Mouse (Mus musculus) MEL (cell line): ENCODE data around the gene Ran.

Source experiments
- BHLHE40 ChIP-seq: IDR thresholded peaks from 2 replicates; pipeline ENCODE4 v1.6.1; 2012; ENCODE audit warnings: low read depth, mild to moderate bottlenecking, inconsistent platforms, low read length, improper control_type of control experiment, borderline replicate concordance
- CHD1 ChIP-seq: IDR thresholded peaks from 2 replicates; pipeline ENCODE4 v1.6.1; 2012; ENCODE audit warnings: low read depth, mild to moderate bottlenecking, inconsistent platforms, low read length, improper control_type of control experiment
- CHD2 ChIP-seq: IDR thresholded peaks from 2 replicates; pipeline ENCODE4 v1.6.1; 2011; ENCODE audit warnings: low read length, improper control_type of control experiment
- CTCF ChIP-seq, 3 experiments: IDR thresholded peaks in 2 of 3; conservative IDR thresholded peaks in 1 of 3; 2 replicates each; pipeline ENCODE4 v1.5.1; 2011 to 2012; ENCODE audit warnings: low read length in 3 of 3, low read depth in 2 of 3, mild to moderate bottlenecking in 2 of 3, improper control_type of control experiment in 1 of 3, inconsistent platforms in 1 of 3, mixed read lengths in 1 of 3, moderate library complexity in 1 of 3; ENCODE audit not compliant: control insufficient read depth in 1 of 3, insufficient read depth in 1 of 3, poor library complexity in 1 of 3, severe bottlenecking in 1 of 3
- EP300 ChIP-seq, 2 experiments: IDR thresholded peaks; 2 replicates each; pipeline ENCODE4 v1.6.1; 2011; ENCODE audit warnings: improper control_type of control experiment in 2 of 2, low read length in 2 of 2, low read depth in 1 of 2, mild to moderate bottlenecking in 1 of 2
- HCFC1 ChIP-seq: IDR thresholded peaks from 2 replicates; pipeline ENCODE4 v1.6.1; 2012; ENCODE audit warnings: low read depth, mild to moderate bottlenecking, inconsistent platforms, low read length, improper control_type of control experiment, moderate library complexity
- JUND ChIP-seq: IDR thresholded peaks from 2 replicates; pipeline ENCODE4 v1.6.1; 2011; ENCODE audit warnings: low read depth, mild to moderate bottlenecking, improper control_type of control experiment, low read length
- MYC ChIP-seq: IDR thresholded peaks from 2 replicates; pipeline ENCODE4 v1.6.1; 2011; ENCODE audit warnings: low read depth, mild to moderate bottlenecking, low read length, improper control_type of control experiment, moderate library complexity
- SMC3 ChIP-seq: IDR thresholded peaks from 2 replicates; pipeline ENCODE4 v1.6.1; 2011; ENCODE audit warnings: low read depth, low read length, improper control_type of control experiment
- USF1 ChIP-seq: IDR thresholded peaks from 2 replicates; pipeline ENCODE4 v1.6.1; 2014; ENCODE audit warnings: low read depth, mild to moderate bottlenecking, inconsistent platforms, low read length, improper control_type of control experiment, moderate library complexity
- ZNF384 ChIP-seq: IDR thresholded peaks from 2 replicates; pipeline ENCODE4 v1.6.1; 2012; ENCODE audit warnings: low read depth, mild to moderate bottlenecking, inconsistent platforms, low read length, improper control_type of control experiment

DNA sequence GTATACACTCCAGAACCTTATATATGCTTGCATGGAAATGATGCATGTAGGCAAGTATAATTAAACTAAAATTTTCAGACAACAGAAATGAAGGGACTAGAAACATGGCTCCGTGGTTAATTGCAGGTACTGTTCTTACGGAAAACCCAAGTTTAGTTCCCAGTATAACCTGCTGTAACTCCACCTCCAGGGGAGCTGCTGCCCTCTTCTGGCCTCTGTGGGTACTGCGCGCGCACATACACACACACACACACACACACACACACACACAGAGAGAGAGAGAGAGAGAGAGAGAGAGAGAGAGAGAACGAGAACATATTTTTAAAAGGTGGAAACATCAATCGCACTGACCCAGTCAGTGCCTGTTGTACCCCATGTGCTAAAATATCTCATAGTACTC lies 40.9 kb upstream of the Ran start:
- TF ChIP-seq EP300 (IDR thresholded peaks at IDR 0.05; ENCODE audit: low read depth in 1 of 2, low read length in 2 of 2) (no peak), ZNF384 (no peak), MYC (no peak), CHD1 (no peak), JUND (no peak), BHLHE40 (no peak), USF1 (no peak), SMC3 (no peak), CTCF (IDR thresholded peaks at IDR 0.05 in 2 of 3, conservative IDR thresholded peaks at IDR 0.05 in 1 of 3; ENCODE audit: control insufficient read depth in 1 of 3, insufficient read depth in 1 of 3, low read depth in 2 of 3, low read length in 3 of 3, poor library complexity in 1 of 3, severe bottlenecking in 1 of 3) (peak; percentile 22 to 51 (median 23); a peak in 4 of 6 replicates), CHD2 (no peak), HCFC1 (no peak)
